Mouse (Mus musculus): ENCODE results near the gene Prpf18.
"Not testable (repeated sequence)": the region's sequence is repeated elsewhere in the genome, so short reads cannot be mapped to it uniquely, and the experiment has no call there.

The Prpf18 gene

GRCm38 (mm10) chr2:4651500-4652285 lies at the start of gene Prpf18:
Gene Prpf18 (minus strand): TSS chr2:4652113.
- DNase-seq (ENCODE audit: low read depth, low spot score): peak; percentile 95

- no peak for DNase-seq (ENCODE audit: low read depth, low spot score)
Observed at GRCm38 (mm10) chr2:4679886-4680285, 28.0 kb upstream of the Prpf18 start.

- DNase-seq (ENCODE audit: low read depth, low spot score): no peak
Observed at GRCm38 (mm10) chr2:4671636-4672035, 19.7 kb upstream of the Prpf18 start.

GRCm38 (mm10) chr2:4669701-4670100 lies 17.8 kb upstream of the Prpf18 start:
- DNase-seq (ENCODE audit: low read depth, low spot score): no peak

GRCm38 (mm10) chr2:4668626-4669025 lies 16.7 kb upstream of the Prpf18 start:
- DNase-seq (ENCODE audit: low read depth, low spot score): no peak

GRCm38 (mm10) chr2:4660677-4661076 lies 8.8 kb upstream of the Prpf18 start:
- DNase-seq (ENCODE audit: low read depth, low spot score): no peak

GRCm38 (mm10) chr2:4649646-4650045 lies 2.3 kb downstream of the Prpf18 start:
- no peak for DNase-seq (ENCODE audit: low read depth, low spot score)

GRCm38 (mm10) chr2:4648094-4648493 lies 3.8 kb downstream of the Prpf18 start:
- DNase-seq (ENCODE audit: low read depth, low spot score): no peak

- DNase-seq (ENCODE audit: low read depth, low spot score): no peak
Observed at GRCm38 (mm10) chr2:4645066-4645465, 6.8 kb downstream of the Prpf18 start.

GRCm38 (mm10) chr2:4638189-4638588 lies 13.7 kb downstream of the Prpf18 start:
- DNase-seq (ENCODE audit: low read depth, low spot score): no peak

GRCm38 (mm10) chr2:4636656-4637055 lies 15.3 kb downstream of the Prpf18 start:
- no peak for DNase-seq (ENCODE audit: low read depth, low spot score)

GRCm38 (mm10) chr2:4635804-4636203 lies 16.1 kb downstream of the Prpf18 start:
- peak; percentile 55 for DNase-seq (ENCODE audit: low read depth, low spot score)

GRCm38 (mm10) chr2:4630197-4630835 lies 21.6 kb downstream of the Prpf18 start:
- DNase-seq (ENCODE audit: low read depth, low spot score): peak; percentile 67

GRCm38 (mm10) chr2:4629470-4629869 lies 22.4 kb downstream of the Prpf18 start:
- DNase-seq (ENCODE audit: low read depth, low spot score): no peak

GRCm38 (mm10) chr2:4628920-4629319 lies 23.0 kb downstream of the Prpf18 start:
- no peak for DNase-seq (ENCODE audit: low read depth, low spot score)

- no peak for DNase-seq (ENCODE audit: low read depth, low spot score)
Observed at GRCm38 (mm10) chr2:4626911-4627310, 25.0 kb downstream of the Prpf18 start.

GRCm38 (mm10) chr2:4621471-4621985 lies 30.4 kb downstream of the Prpf18 start:
- no peak for DNase-seq (ENCODE audit: low read depth, low spot score)

- DNase-seq (ENCODE audit: low read depth, low spot score): no peak
Observed at GRCm38 (mm10) chr2:4620640-4621401, 31.1 kb downstream of the Prpf18 start.

- no peak for DNase-seq (ENCODE audit: low read depth, low spot score)
Observed at GRCm38 (mm10) chr2:4619893-4620593, 31.9 kb downstream of the Prpf18 start.

- not testable (repeated sequence) for DNase-seq (ENCODE audit: low read depth, low spot score)
Observed at GRCm38 (mm10) chr2:4619126-4619525, 32.8 kb downstream of the Prpf18 start.

GRCm38 (mm10) chr2:4616995-4617394 lies 34.9 kb downstream of the Prpf18 start:
- DNase-seq (ENCODE audit: low read depth, low spot score): peak; percentile 87

All from brain, adult 2 months (tissue).